14 mouse cellular contexts compared by ENCODE assay signal in genomic region chr15:78605371-78605791, GRCm38 (mm10). TPM values are rescaled to one million over a fixed set of nuclear protein-coding genes. Genes with fewer than 3 reads are reported as not detected.
A peak's percentile ranks its signal among the peaks of the same experiment; 100 is the strongest.
DNase-seq lines count a peak whose midpoint lies in the region; ATAC-seq and TF ChIP-seq lines count a peak whose summit lies in the region.
"Had no signal": no experiment of that assay in that cellular context is flagged by ENCODE, and none has a peak within 500 bp of the region (broad histone marks: within the 10 kb centered on the region; RNA-seq: fewer than 3 reads in every experiment).

No protein-coding gene starts in this region.

- no peaks in the 10 kb centered on the region for H3K4me1 ChIP-seq in forebrain, embryonic 14.5 days (ENCODE audit: control insufficient read depth, insufficient read depth, low read length)
- H3K4me1 ChIP-seq in forebrain, embryonic 15.5 days = peaks cover 9% of the 10 kb centered on the region; the same call in 1 of the 2 replicates
- H3K4me1 ChIP-seq in bone marrow macrophage, adult 2 months (ENCODE audit: control insufficient read depth, insufficient read depth, low read length) = peaks cover 93% of the 10 kb centered on the region
- H3K4me1 ChIP-seq in heart, embryonic 12.5 days (replicated peaks) = no peaks in the 10 kb centered on the region; the same call in 1 of the 2 replicates
- H3K4me1 ChIP-seq in hindbrain, embryonic 12.5 days = no peaks in the 10 kb centered on the region; the same call in 1 of the 2 replicates
- H3K4me1 ChIP-seq: heart, embryonic 13.5 days; neural tube, embryonic 13.5 days had no signal

- H3K4me3 ChIP-seq in forebrain, embryonic 14.5 days (ENCODE audit: low read depth, low read length) = no peak overlapping the region
- no peak overlapping the region for H3K4me3 ChIP-seq in forebrain, embryonic 15.5 days
- no peak overlapping the region for H3K4me3 ChIP-seq in bone marrow macrophage, adult 2 months (ENCODE audit: insufficient read depth, low read length)
- no peak overlapping the region for H3K4me3 ChIP-seq in heart, embryonic 12.5 days
- H3K4me3 ChIP-seq in hindbrain, embryonic 12.5 days = no peak overlapping the region
- H3K4me3 ChIP-seq: embryonic facial prominence, embryonic 15.5 days; heart, embryonic 13.5 days; neural tube, embryonic 13.5 days had no signal

- no peak for TF ChIP-seq CTCF in bone marrow macrophage, adult 2 months (IDR thresholded peaks at IDR 0.05; ENCODE audit: low read depth, low read length)

- H3K9me3 ChIP-seq in forebrain, embryonic 14.5 days (replicated peaks; ENCODE audit: control insufficient read depth, low read length) = no peaks in the 10 kb centered on the region
- no peaks in the 10 kb centered on the region for H3K9me3 ChIP-seq in forebrain, embryonic 15.5 days
- no peaks in the 10 kb centered on the region for H3K9me3 ChIP-seq in heart, embryonic 12.5 days (replicated peaks)
- H3K9me3 ChIP-seq in hindbrain, embryonic 12.5 days (replicated peaks) = no peaks in the 10 kb centered on the region
- H3K9me3 ChIP-seq: embryonic facial prominence, embryonic 15.5 days; heart, embryonic 13.5 days; neural tube, embryonic 13.5 days had no signal

- H3K4me2 ChIP-seq in forebrain, embryonic 14.5 days (ENCODE audit: low read length) = no peak overlapping the region
- no peak overlapping the region for H3K4me2 ChIP-seq in forebrain, embryonic 15.5 days (replicated peaks)
- no peak overlapping the region for H3K4me2 ChIP-seq in heart, embryonic 12.5 days
- no peak overlapping the region for H3K4me2 ChIP-seq in hindbrain, embryonic 12.5 days (replicated peaks)
- H3K4me2 ChIP-seq: embryonic facial prominence, embryonic 15.5 days; heart, embryonic 13.5 days; lung, embryonic 14.5 days; neural tube, embryonic 13.5 days had no signal

- WGBS in forebrain, embryonic 14.5 days = 72% methylated on average over 3 of the region's 3 CpGs
- 67% methylated on average over 3 of the region's 3 CpGs for WGBS in forebrain, embryonic 15.5 days
- WGBS in heart, embryonic 12.5 days = 43% methylated on average over 3 of the region's 3 CpGs
- 62% methylated on average over 3 of the region's 3 CpGs for WGBS in hindbrain, embryonic 12.5 days

- no peak for DNase-seq in forebrain, embryonic 14.5 days (ENCODE audit: low spot score)
- peak; percentile 55 for DNase-seq in A20 (ENCODE audit: low read depth, low spot score)
- peak; percentile 74 for DNase-seq in thymus, postnatal 0 days (ENCODE audit: low spot score)
- no peak for DNase-seq in adrenal gland, adult 8-10 months
- DNase-seq: heart, postnatal 4 days; lung, embryonic 14.5 days; right cerebral cortex, adult 18-20 months had no signal

- no peak for ATAC-seq in forebrain, embryonic 14.5 days
- ATAC-seq in forebrain, embryonic 15.5 days (replicated peaks) = no peak
- no peak for ATAC-seq in heart, embryonic 12.5 days (ENCODE audit: insufficient number of reproducible peaks, low FRiP score)
- no peak for ATAC-seq in hindbrain, embryonic 12.5 days (ENCODE audit: low FRiP score)

- no peak for TF ChIP-seq POLR2A in bone marrow macrophage, adult 2 months (IDR thresholded peaks at IDR 0.05; ENCODE audit: borderline replicate concordance, low read depth, low read length)

- no peak overlapping the region for H3K9ac ChIP-seq in forebrain, embryonic 14.5 days (ENCODE audit: low read length)
- H3K9ac ChIP-seq in forebrain, embryonic 15.5 days (replicated peaks) = no peak overlapping the region
- no peak overlapping the region for H3K9ac ChIP-seq in heart, embryonic 12.5 days
- H3K9ac ChIP-seq in hindbrain, embryonic 12.5 days = no peak overlapping the region
- H3K9ac ChIP-seq: embryonic facial prominence, embryonic 15.5 days; heart, embryonic 13.5 days; lung, embryonic 14.5 days; neural tube, embryonic 13.5 days had no signal

- 0 out of 2 replicates have a peak overlapping the region, but pooled peaks have one; percentile 27 for H3K27ac ChIP-seq in forebrain, embryonic 14.5 days (ENCODE audit: low read depth, low read length)
- no peak overlapping the region for H3K27ac ChIP-seq in forebrain, embryonic 15.5 days (replicated peaks)
- peak overlapping the region; percentile 87 for H3K27ac ChIP-seq in bone marrow macrophage, adult 2 months (ENCODE audit: insufficient read depth, low read depth, low read length)
- H3K27ac ChIP-seq in heart, embryonic 12.5 days (ENCODE audit: poor library complexity, severe bottlenecking) = no peak overlapping the region
- H3K27ac ChIP-seq in hindbrain, embryonic 12.5 days = no peak overlapping the region
- H3K27ac ChIP-seq: embryonic facial prominence, embryonic 15.5 days; heart, embryonic 13.5 days; neural tube, embryonic 13.5 days had no signal

- no peaks in the 10 kb centered on the region for H3K36me3 ChIP-seq in forebrain, embryonic 14.5 days (ENCODE audit: control insufficient read depth, insufficient read depth, low read length)
- H3K36me3 ChIP-seq in forebrain, embryonic 15.5 days = no peaks in the 10 kb centered on the region
- no peaks in the 10 kb centered on the region for H3K36me3 ChIP-seq in heart, embryonic 12.5 days
- no peaks in the 10 kb centered on the region for H3K36me3 ChIP-seq in hindbrain, embryonic 12.5 days
- H3K36me3 ChIP-seq: embryonic facial prominence, embryonic 15.5 days; heart, embryonic 13.5 days; neural tube, embryonic 13.5 days had no signal

- no peaks in the 10 kb centered on the region for H3K27me3 ChIP-seq in forebrain, embryonic 14.5 days (replicated peaks; ENCODE audit: control insufficient read depth, insufficient read depth, low read length)
- H3K27me3 ChIP-seq in forebrain, embryonic 15.5 days = no peaks in the 10 kb centered on the region
- 0 out of 2 replicates have a peak, but pooled peaks cover 3% of the 10 kb centered on the region for H3K27me3 ChIP-seq in heart, embryonic 12.5 days (replicated peaks)
- H3K27me3 ChIP-seq in hindbrain, embryonic 12.5 days = no peaks in the 10 kb centered on the region
- H3K27me3 ChIP-seq: embryonic facial prominence, embryonic 15.5 days; heart, embryonic 13.5 days; neural tube, embryonic 13.5 days had no signal

RNA-seq across cellular contexts. Expression of gene Cyth4, which starts 8.5 kb away (rescaled TPM):
- polyA plus RNA-seq in forebrain, embryonic 14.5 days (2014; fragmentation: Nextera tagmentation; extraction: Ambion mirVana) = 2.4 and 2.7 TPM in 2 replicates
- polyA plus RNA-seq in forebrain, embryonic 15.5 days (2015; fragmentation: Nextera tagmentation; extraction: Ambion mirVana) = 4.1 and 5.3 TPM in 2 replicates
- polyA plus RNA-seq in bone marrow macrophage, adult 2 months (2012; ENCODE audit: insufficient read depth, insufficient read length, missing spikeins) = 382 and 398 TPM in 2 replicates
- polyA plus RNA-seq in thymus, postnatal 0 days (2015; fragmentation: Nextera tagmentation; extraction: Ambion mirVana) = 23.0 and 23.7 TPM in 2 replicates
- 3.8 and 4.8 TPM in 2 replicates for polyA plus RNA-seq in heart, embryonic 12.5 days (2016; fragmentation: Nextera tagmentation; extraction: Ambion mirVana)
- polyA plus RNA-seq in hindbrain, embryonic 12.5 days (2016; fragmentation: Nextera tagmentation; extraction: Ambion mirVana) = 6.3 and 7.8 TPM in 2 replicates
- 10 to 100 TPM in 2 of 4 experiments, 1 to 10 TPM in 2; 8.1 to 21.3 (median 14.8) TPM for total RNA-seq in adrenal gland, adult 8-10 months (2022)

RNA-seq across cellular contexts. Expression of gene Rac2, which starts 32.8 kb away (rescaled TPM):
- polyA plus RNA-seq in forebrain, embryonic 14.5 days (2014; fragmentation: Nextera tagmentation; extraction: Ambion mirVana) = 3.5 and 5.9 TPM in 2 replicates
- 3.1 and 7.5 TPM in 2 replicates for polyA plus RNA-seq in forebrain, embryonic 15.5 days (2015; fragmentation: Nextera tagmentation; extraction: Ambion mirVana)
- 440 and 552 TPM in 2 replicates for polyA plus RNA-seq in bone marrow macrophage, adult 2 months (2012; ENCODE audit: insufficient read depth, insufficient read length, missing spikeins)
- 662 and 779 TPM in 2 replicates for polyA plus RNA-seq in thymus, postnatal 0 days (2015; fragmentation: Nextera tagmentation; extraction: Ambion mirVana)
- polyA plus RNA-seq in heart, embryonic 12.5 days (2016; fragmentation: Nextera tagmentation; extraction: Ambion mirVana) = 5.5 and 6.9 TPM in 2 replicates
- polyA plus RNA-seq in hindbrain, embryonic 12.5 days (2016; fragmentation: Nextera tagmentation; extraction: Ambion mirVana) = 4.9 and 5.7 TPM in 2 replicates
- total RNA-seq in adrenal gland, adult 8-10 months (2022) = 10 to 100 TPM in 2 of 4 experiments, 1 to 10 TPM in 2; 4.2 to 19.0 (median 7.7) TPM

Comparison
In these comparisons a context has a peak if more than half of its experiments do, and no peak if none do; other contexts are left out.
1. H3K27ac ChIP-seq: peak in forebrain, embryonic 14.5 days (single experiment) and bone marrow macrophage, adult 2 months (single experiment); none in forebrain, embryonic 15.5 days (single experiment), heart, embryonic 12.5 days (single experiment) and hindbrain, embryonic 12.5 days (single experiment).
2. DNase-seq: peak in A20 (single experiment) and thymus, postnatal 0 days (single experiment); none in forebrain, embryonic 14.5 days (single experiment) and adrenal gland, adult 8-10 months (single experiment).
3. RNA of gene Cyth4, which starts 8.5 kb away (polyA plus RNA-seq): 382 to 398 TPM in bone marrow macrophage, adult 2 months; 23.0 to 23.7 TPM in thymus, postnatal 0 days, 6.3 to 7.8 TPM in hindbrain, embryonic 12.5 days, 4.1 to 5.3 TPM in forebrain, embryonic 15.5 days, 3.8 to 4.8 TPM in heart, embryonic 12.5 days and 2.4 to 2.7 TPM in forebrain, embryonic 14.5 days; every median in the first group is over 10 times any median in the second.
4. RNA of gene Rac2, which starts 32.8 kb away (polyA plus RNA-seq): 662 to 779 TPM in thymus, postnatal 0 days and 440 to 552 TPM in bone marrow macrophage, adult 2 months; 3.1 to 7.5 TPM in forebrain, embryonic 15.5 days, 5.5 to 6.9 TPM in heart, embryonic 12.5 days, 3.5 to 5.9 TPM in forebrain, embryonic 14.5 days and 4.9 to 5.7 TPM in hindbrain, embryonic 12.5 days; every median in the first group is over 10 times any median in the second.